ENCODE assay signal across 1 mouse cellular context in genomic region chr3:96486828-96487559, GRCm38 (mm10).
TF ChIP-seq lines count a peak whose summit lies in the region.

No protein-coding gene starts in this region.

TF ChIP-seq in CH12.LX, 34 proteins besides CTCF, POLR2A, EP300 and RAD21:
- 0 out of 2 replicates have a peak, but pooled peaks have one; percentile 25 for TF ChIP-seq CHD2 (IDR thresholded peaks at IDR 0.05; ENCODE audit: low read length)
TF ChIP-seq in CH12.LX: peak in this region for 1; not testable (repeated sequence) for 33.
